Mouse (Mus musculus) kidney, embryonic 14.5 days (tissue): ENCODE results near the gene Gm4985. TPM values are rescaled to one million over a fixed set of nuclear protein-coding genes. Genes with fewer than 3 reads are reported as not detected.
"Not testable (repeated sequence)": the region's sequence is repeated elsewhere in the genome, so short reads cannot be mapped to it uniquely, and the experiment has no call there.

Experiments
- ATAC-seq: fragments of 200-750 bp; cut with Nextera tagmentation; 2 replicates; pipeline ENCODE4 v1.8.0; 2017; ENCODE audit warnings: moderate number of reproducible peaks, mild to moderate bottlenecking, moderate TSS enrichment, moderate library complexity; ENCODE audit not compliant: low FRiP score, low TSS enrichment
- H3K27ac ChIP-seq: fragments of 300-500 bp; sonication (generic); 2 replicates; pipeline ENCODE4 v1.5.1; 2014; ENCODE audit warnings: low read depth, mild to moderate bottlenecking, low read length, moderate library complexity, mixed read lengths
- H3K27me3 ChIP-seq: fragments of 300-500 bp; sonication (generic); 2 replicates; pipeline ENCODE4 v1.6.1; 2014; ENCODE audit warnings: mild to moderate bottlenecking, low read length; ENCODE audit not compliant: control insufficient read depth, insufficient read depth
- H3K36me3 ChIP-seq: fragments of 300-500 bp; sonication (generic); 2 replicates; pipeline ENCODE4 v1.6.1; 2014; ENCODE audit warnings: low read length, mixed read lengths; ENCODE audit not compliant: control insufficient read depth, insufficient read depth
- H3K4me1 ChIP-seq: fragments of 300-500 bp; sonication (generic); 2 replicates; pipeline ENCODE4 v1.6.1; 2014; ENCODE audit warnings: low read length, mixed read lengths; ENCODE audit not compliant: control insufficient read depth, insufficient read depth
- H3K4me2 ChIP-seq: fragments of 300-500 bp; sonication (generic); replicated peaks from 2 replicates; pipeline ENCODE4 v1.6.1; 2014; ENCODE audit warnings: low read depth, mild to moderate bottlenecking, low read length
- H3K4me3 ChIP-seq: fragments of 300-500 bp; sonication (generic); 2 replicates; pipeline ENCODE4 v1.5.1; 2014; ENCODE audit warnings: mild to moderate bottlenecking, low read length
- H3K9ac ChIP-seq: fragments of 300-500 bp; sonication (generic); 2 replicates; pipeline ENCODE4 v1.6.1; 2014; ENCODE audit warnings: low read depth, mild to moderate bottlenecking, low read length, moderate library complexity
- H3K9me3 ChIP-seq: fragments of 300-500 bp; sonication (generic); 2 replicates; pipeline ENCODE4 v1.6.1; 2016; ENCODE audit warnings: low read length; ENCODE audit not compliant: control insufficient read depth
- WGBS: fragments of 180-500 bp; shearing (Covaris S2); extraction: QIAGEN DNeasy Blood & Tissue Kit; methylation state at CpG from one replicate; pipeline ENCODE4 v1.1.7; 2014; 5-methylcytosine and 5-hydroxymethylcytosine counted together
- microRNA-seq: library from miRNA; unstranded; fragments of <30 nt; microRNA quantifications from one replicate; pipeline ENCODE4, GENCODE M21; 2016
- polyA plus RNA-seq: library from polyadenylated mRNA; unstranded; fragments of >200 nt; fragmentation: Nextera tagmentation; extraction: Ambion mirVana; gene quantifications from 2 replicates; pipeline ENCODE4 v1.2.1, GENCODE M21; 2014

Gene Gm4985
- not detected in 2 replicates for polyA plus RNA-seq

DNA sequence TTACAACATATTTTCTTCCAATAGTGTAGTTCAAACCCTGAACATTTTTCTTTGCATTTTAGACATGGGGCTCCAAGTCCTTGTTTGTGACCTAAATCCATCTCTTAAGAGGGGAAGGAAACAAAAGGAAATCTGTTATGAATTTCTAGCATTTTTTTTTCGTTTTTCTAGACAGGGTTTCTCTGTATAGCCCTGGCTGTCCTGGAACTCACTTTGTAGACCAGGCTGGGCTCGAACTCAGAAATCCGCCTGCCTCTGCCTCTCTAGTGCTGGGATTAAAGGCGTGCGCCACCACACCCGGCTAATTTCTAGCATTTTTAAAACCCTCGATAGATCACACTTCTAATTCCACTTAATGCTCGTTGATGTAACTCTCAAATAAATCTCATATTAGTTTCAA lies at the start of gene Gm4985:
TSS of gene Gm4985 (minus strand) at position 101 of the 400 bp plus-strand sequence.
- not testable (repeated sequence) for H3K4me1 ChIP-seq, H3K4me2 ChIP-seq, H3K9ac ChIP-seq, H3K27ac ChIP-seq, H3K27me3 ChIP-seq, ATAC-seq, H3K9me3 ChIP-seq, H3K36me3 ChIP-seq, H3K4me3 ChIP-seq
- WGBS, result 86% methylated on average over 8 of the region's 8 CpGs

DNA sequence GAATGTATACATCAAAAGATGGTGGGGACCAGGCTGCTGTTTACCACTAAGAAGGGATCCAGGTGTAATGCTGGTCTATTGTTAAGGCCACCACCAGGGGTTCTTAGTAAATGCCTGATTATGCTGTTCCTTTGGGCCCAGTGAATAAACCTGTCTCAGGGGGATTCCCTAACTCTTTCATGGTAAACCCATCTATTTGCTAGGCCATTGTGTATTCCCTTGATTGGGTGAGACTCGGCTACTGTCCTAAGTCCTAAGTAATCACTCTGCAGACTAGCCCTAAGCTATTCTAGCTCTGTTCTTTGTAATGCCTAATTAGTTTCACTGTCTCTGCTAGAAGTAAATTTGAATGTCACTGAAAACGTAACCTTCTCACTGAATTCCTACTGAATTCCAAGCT lies 4.6 kb downstream of the Gm4985 start:
- no peaks in the 10 kb centered on the region for H3K4me1 ChIP-seq
- no peak overlapping the region for H3K9ac ChIP-seq
- no peaks in the 10 kb centered on the region for H3K27me3 ChIP-seq
- H3K9me3 ChIP-seq, result no peaks in the 10 kb centered on the region
- no peak overlapping the region for H3K27ac ChIP-seq
- H3K36me3 ChIP-seq, result no peaks in the 10 kb centered on the region
- WGBS, result 81% methylated on average over 2 of the region's 2 CpGs
- H3K4me2 ChIP-seq, result no peak overlapping the region
- no peak for ATAC-seq
- no peak overlapping the region for H3K4me3 ChIP-seq

Small RNA genes lying within 50 kb of the gene (microRNA-seq; reads per million reads assigned to microRNA genes)
- not detected for gene Gm25299

Other genes with a start within 250 kb of the Gm4985 start
- not detected in 2 replicates for gene Gm4907, start 76.4 kb downstream of the Gm4985 start, polyA plus RNA-seq